Mouse (Mus musculus): ENCODE measurements around the gene Prkcg.
A peak's percentile ranks its signal among the peaks of the same experiment; 100 is the strongest.

The Prkcg gene

GRCm38 (mm10) chr7:3317704-3318103 is 28.7 kb downstream of the Prkcg start:
- DNase-seq (ENCODE audit: low spot score), result no peak

GRCm38 (mm10) chr7:3320856-3321255 is 31.9 kb downstream of the Prkcg start:
- no peak for DNase-seq (ENCODE audit: low spot score)

GRCm38 (mm10) chr7:3323826-3324225 is 34.8 kb downstream of the Prkcg start:
- no peak for DNase-seq (ENCODE audit: low spot score)

GRCm38 (mm10) chr7:3327961-3328360 is 39.0 kb downstream of the Prkcg start:
- DNase-seq (ENCODE audit: low spot score), result peak; percentile 58

- peak; percentile 70 for DNase-seq (ENCODE audit: low spot score)
These were observed 41.0 kb downstream of the Prkcg start for GRCm38 (mm10) chr7:3329776-3330546.

GRCm38 (mm10) chr7:3331171-3331570 is 42.2 kb downstream of the Prkcg start:
- peak; percentile 71 for DNase-seq (ENCODE audit: low spot score)

GRCm38 (mm10) chr7:3331581-3332223 is 42.7 kb downstream of the Prkcg start:
- DNase-seq (ENCODE audit: low spot score), result no peak

GRCm38 (mm10) chr7:3332224-3332615 is 43.2 kb downstream of the Prkcg start:
- peak; percentile 4 for DNase-seq (ENCODE audit: low spot score)

GRCm38 (mm10) chr7:3332619-3333521 is 43.9 kb downstream of the Prkcg start, which contains the start of gene Cacng7:
TSS of gene Cacng7 (plus strand) at chr7:3332955.
- peak; percentile 7 for DNase-seq (ENCODE audit: low spot score)

- no peak for DNase-seq (ENCODE audit: low spot score)
These were observed 44.6 kb downstream of the Prkcg start for GRCm38 (mm10) chr7:3333542-3333941.

GRCm38 (mm10) chr7:3336412-3336811 is 47.4 kb downstream of the Prkcg start:
- no peak for DNase-seq (ENCODE audit: low spot score)

- no peak for DNase-seq (ENCODE audit: low spot score)
These were observed 49.4 kb downstream of the Prkcg start for GRCm38 (mm10) chr7:3338286-3338935.

GRCm38 (mm10) chr7:3339010-3339409 is 50.0 kb downstream of the Prkcg start:
- no peak for DNase-seq (ENCODE audit: low spot score)

GRCm38 (mm10) chr7:3343861-3344260 is 54.9 kb downstream of the Prkcg start:
- no peak for DNase-seq (ENCODE audit: low spot score)

- no peak for DNase-seq (ENCODE audit: low spot score)
These were observed 56.3 kb downstream of the Prkcg start for GRCm38 (mm10) chr7:3345301-3345700.

GRCm38 (mm10) chr7:3347366-3348287 is 58.6 kb downstream of the Prkcg start:
- no peak for DNase-seq (ENCODE audit: low spot score)

- no peak for DNase-seq (ENCODE audit: low spot score)
These were observed 59.3 kb downstream of the Prkcg start for GRCm38 (mm10) chr7:3348326-3348725.

GRCm38 (mm10) chr7:3349775-3350174 is 60.8 kb downstream of the Prkcg start:
- DNase-seq (ENCODE audit: low spot score), result no peak

GRCm38 (mm10) chr7:3351536-3351935 is 62.6 kb downstream of the Prkcg start:
- DNase-seq (ENCODE audit: low spot score), result no peak

- DNase-seq (ENCODE audit: low spot score), result no peak
These were observed 65.9 kb downstream of the Prkcg start for GRCm38 (mm10) chr7:3354850-3355249.

- DNase-seq (ENCODE audit: low spot score), result no peak
These were observed 71.7 kb downstream of the Prkcg start for GRCm38 (mm10) chr7:3360678-3361077.
